Mouse (Mus musculus): ENCODE measurements around the gene Mitf.

Mitf gene

GRCm38 (mm10) chr6:97821811-97822210, 15.0 kb downstream of the Mitf start:
- DNase-seq (ENCODE audit: low spot score in 2 of 2): no peak

- DNase-seq (ENCODE audit: low spot score in 2 of 2): no peak
These were observed 19.9 kb downstream of the Mitf start for GRCm38 (mm10) chr6:97826642-97827275.

- no peak for DNase-seq (ENCODE audit: low spot score in 2 of 2)
These were observed 21.2 kb downstream of the Mitf start for GRCm38 (mm10) chr6:97828021-97828420.

GRCm38 (mm10) chr6:97828822-97829719, 22.2 kb downstream of the Mitf start:
- peak; percentile 35 to 53 for DNase-seq (ENCODE audit: low spot score in 2 of 2)

- DNase-seq (ENCODE audit: low spot score in 2 of 2): no peak
These were observed 25.6 kb downstream of the Mitf start for GRCm38 (mm10) chr6:97832501-97832900.

GRCm38 (mm10) chr6:97836176-97836575, 29.3 kb downstream of the Mitf start:
- no peak for DNase-seq (ENCODE audit: low spot score in 2 of 2)

GRCm38 (mm10) chr6:97837711-97838110, 30.9 kb downstream of the Mitf start:
- no peak for DNase-seq (ENCODE audit: low spot score in 2 of 2)

GRCm38 (mm10) chr6:97839568-97839967, 32.7 kb downstream of the Mitf start:
- no peak for DNase-seq (ENCODE audit: low spot score in 2 of 2)

- DNase-seq (ENCODE audit: low spot score in 2 of 2): no peak
These were observed 37.3 kb downstream of the Mitf start for GRCm38 (mm10) chr6:97844112-97844511.

- DNase-seq (ENCODE audit: low spot score in 2 of 2): peak in 1 of 2 experiments; percentile 39
These were observed 41.5 kb downstream of the Mitf start for GRCm38 (mm10) chr6:97848191-97848857.

- peak in 1 of 2 experiments; percentile 35 for DNase-seq (ENCODE audit: low spot score in 2 of 2)
These were observed 47.4 kb downstream of the Mitf start for GRCm38 (mm10) chr6:97854236-97854635.

- peak; percentile 46 to 57 for DNase-seq (ENCODE audit: low spot score in 2 of 2)
These were observed 48.7 kb downstream of the Mitf start for GRCm38 (mm10) chr6:97855420-97856170.

- DNase-seq (ENCODE audit: low spot score in 2 of 2): no peak
These were observed 49.6 kb downstream of the Mitf start for GRCm38 (mm10) chr6:97856502-97856901.

GRCm38 (mm10) chr6:97857690-97858089, 50.8 kb downstream of the Mitf start:
- DNase-seq (ENCODE audit: low spot score in 2 of 2): peak; percentile 54 to 58

GRCm38 (mm10) chr6:97866575-97866974, 59.7 kb downstream of the Mitf start:
- peak in 1 of 2 experiments; percentile 20 for DNase-seq (ENCODE audit: low spot score in 2 of 2)

- no peak for DNase-seq (ENCODE audit: low spot score in 2 of 2)
These were observed 61.2 kb downstream of the Mitf start for GRCm38 (mm10) chr6:97868005-97868404.

GRCm38 (mm10) chr6:97869953-97870352, 63.1 kb downstream of the Mitf start:
- DNase-seq (ENCODE audit: low spot score in 2 of 2): no peak

- no peak for DNase-seq (ENCODE audit: low spot score in 2 of 2)
These were observed 64.6 kb downstream of the Mitf start for GRCm38 (mm10) chr6:97871296-97872030.

- no peak for DNase-seq (ENCODE audit: low spot score in 2 of 2)
These were observed 66.2 kb downstream of the Mitf start for GRCm38 (mm10) chr6:97873102-97873501.

- DNase-seq (ENCODE audit: low spot score in 2 of 2): no peak
These were observed 70.1 kb downstream of the Mitf start for GRCm38 (mm10) chr6:97876990-97877389.

- peak in 1 of 2 experiments; percentile 29 for DNase-seq (ENCODE audit: low spot score in 2 of 2)
These were observed 70.6 kb downstream of the Mitf start for GRCm38 (mm10) chr6:97877492-97877891.
